Mouse (Mus musculus) CH12.LX (cell line): ENCODE data around the gene Dusp3.

Experiments used
- CTCF ChIP-seq, 2 experiments: IDR thresholded peaks in 1 of 2; conservative IDR thresholded peaks in 1 of 2; 2 replicates each; pipeline ENCODE4 v1.5.1; 2011 to 2012; ENCODE audit warnings: low read depth in 2 of 2, low read length in 2 of 2, improper control_type of control experiment in 1 of 2, inconsistent platforms in 1 of 2, mild to moderate bottlenecking in 1 of 2, moderate library complexity in 1 of 2
- EP300 ChIP-seq: IDR thresholded peaks from 2 replicates; pipeline ENCODE4 v1.6.1; 2011; ENCODE audit warnings: low read length, improper control_type of control experiment
- HCFC1 ChIP-seq: IDR thresholded peaks from 2 replicates; pipeline ENCODE4 v1.6.1; 2012; ENCODE audit warnings: low read depth, mild to moderate bottlenecking, inconsistent platforms, low read length, improper control_type of control experiment
- MAZ ChIP-seq: IDR thresholded peaks from 2 replicates; pipeline ENCODE4 v1.6.1; 2012; ENCODE audit warnings: low read depth, mild to moderate bottlenecking, inconsistent platforms, low read length, improper control_type of control experiment, moderate library complexity
- MYC ChIP-seq: IDR thresholded peaks from 2 replicates; pipeline ENCODE4 v1.6.1; 2011; ENCODE audit warnings: low read depth, mild to moderate bottlenecking, improper control_type of control experiment, low read length
- POLR2A ChIP-seq: IDR thresholded peaks from 2 replicates; pipeline ENCODE4 v1.6.1; 2011; ENCODE audit warnings: low read depth, mild to moderate bottlenecking, improper control_type of control experiment, low read length
- RCOR1 ChIP-seq: conservative IDR thresholded peaks from 2 replicates; pipeline ENCODE4 v1.6.1; 2012; ENCODE audit warnings: low read depth, mild to moderate bottlenecking, inconsistent platforms, low read length, improper control_type of control experiment
- TBP ChIP-seq: conservative IDR thresholded peaks from 2 replicates; pipeline ENCODE4 v1.6.1; 2011; ENCODE audit warnings: low read depth, low read length, improper control_type of control experiment
- UBTF ChIP-seq: IDR thresholded peaks from 2 replicates; pipeline ENCODE4 v1.6.1; 2012; ENCODE audit warnings: low read depth, mild to moderate bottlenecking, inconsistent platforms, low read length, improper control_type of control experiment, moderate library complexity
- USF1 ChIP-seq: IDR thresholded peaks from 2 replicates; pipeline ENCODE4 v1.6.1; 2014; ENCODE audit warnings: low read depth, mild to moderate bottlenecking, inconsistent platforms, low read length, improper control_type of control experiment
- USF2 ChIP-seq: conservative IDR thresholded peaks from 2 replicates; pipeline ENCODE4 v1.6.1; 2011; ENCODE audit warnings: low read depth, low read length, improper control_type of control experiment

- no peak for TF ChIP-seq TBP
- no peak for TF ChIP-seq RCOR1
- TF ChIP-seq CTCF (conservative IDR thresholded peaks at IDR 0.05 in 1 of 2, IDR thresholded peaks at IDR 0.05 in 1 of 2; ENCODE audit: low read depth in 2 of 2, low read length in 2 of 2): no peak
- TF ChIP-seq MAZ: no peak
- TF ChIP-seq EP300: no peak
- TF ChIP-seq USF1: no peak
- TF ChIP-seq POLR2A: no peak
- TF ChIP-seq HCFC1: no peak
- no peak for TF ChIP-seq MYC
- no peak for TF ChIP-seq UBTF
- no peak for TF ChIP-seq USF2
Measured at GRCm38 (mm10) chr11:102024084-102024758, 37.4 kb upstream of the Dusp3 start.
